Mouse (Mus musculus) C2C12 (cell line): Measurements from ENCODE around the gene Bckdhb.

Experiments used
- CTCF ChIP-seq: IDR thresholded peaks from one replicate; pipeline ENCODE4 v1.5.1; 2011; ENCODE audit not compliant: control insufficient read depth, insufficient read depth, insufficient read length
- MAX ChIP-seq: IDR thresholded peaks from one replicate; pipeline ENCODE4 v1.6.1; 2011; ENCODE audit warnings: mild to moderate bottlenecking, control low read depth
- MYOD1 ChIP-seq: IDR thresholded peaks from one replicate; pipeline ENCODE4 v1.6.1; 2011; ENCODE audit warnings: low read depth; ENCODE audit not compliant: control insufficient read depth, insufficient read length
- MYOG ChIP-seq: IDR thresholded peaks from one replicate; pipeline ENCODE4 v1.6.1; 2011; ENCODE audit not compliant: control insufficient read depth, insufficient read length; ENCODE audit errors: extremely low read depth

- TF ChIP-seq MYOG: no peak
- no peak for TF ChIP-seq CTCF
- no peak for TF ChIP-seq MAX
- no peak for TF ChIP-seq MYOD1
Measured at GRCm38 (mm10) chr9:84045632-84046031, 120.7 kb downstream of the Bckdhb start.
